Mouse (Mus musculus) lung, postnatal 0 days (tissue): Measurements from ENCODE around the gene Slc6a15. TPM values are rescaled to one million over a fixed set of nuclear protein-coding genes. Genes with fewer than 3 reads are reported as not detected.
A peak's percentile ranks its signal among the peaks of the same experiment; 100 is the strongest.

Experiments
- ATAC-seq: fragments of 200-750 bp; cut with Nextera tagmentation; 2 replicates; pipeline ENCODE4 v1.8.0; 2017; ENCODE audit warnings: moderate library complexity
- DNase-seq: peaks from one replicate; pipeline ENCODE4 v3.0.0-alpha.2; 2016; ENCODE audit warnings: low spot score
- H3K27ac ChIP-seq: fragments of 300-500 bp; sonication (generic); 2 replicates; pipeline ENCODE4 v1.5.1; 2014; ENCODE audit warnings: antibody characterized with exemption, mild to moderate bottlenecking, low read length, mixed read lengths
- H3K27me3 ChIP-seq: fragments of 300-500 bp; sonication (generic); replicated peaks from 2 replicates; pipeline ENCODE4 v1.6.1; 2014; ENCODE audit warnings: low read length, mixed read lengths; ENCODE audit not compliant: insufficient read depth
- H3K36me3 ChIP-seq: fragments of 300-500 bp; sonication (generic); 2 replicates; pipeline ENCODE4 v1.6.1; 2014; ENCODE audit warnings: low read length, mixed read lengths; ENCODE audit not compliant: insufficient read depth
- H3K4me1 ChIP-seq: fragments of 300-500 bp; sonication (generic); 2 replicates; pipeline ENCODE4 v1.6.1; 2014; ENCODE audit warnings: antibody characterized with exemption, low read depth, low read length, mixed read lengths; ENCODE audit not compliant: insufficient read depth
- H3K4me2 ChIP-seq: fragments of 300-500 bp; sonication (generic); replicated peaks from 2 replicates; pipeline ENCODE4 v1.6.1; 2014; ENCODE audit warnings: low read depth, mild to moderate bottlenecking, low read length, moderate library complexity, mixed read lengths
- H3K4me3 ChIP-seq: fragments of 300-500 bp; sonication (generic); 2 replicates; pipeline ENCODE4 v1.5.1; 2014; ENCODE audit warnings: low read depth, low read length
- H3K9ac ChIP-seq: fragments of 300-500 bp; sonication (generic); replicated peaks from 2 replicates; pipeline ENCODE4 v1.6.1; 2014; ENCODE audit warnings: low read depth, mild to moderate bottlenecking
- H3K9me3 ChIP-seq: fragments of 300-500 bp; sonication (generic); 2 replicates; pipeline ENCODE4 v1.6.1; 2016; ENCODE audit warnings: low read length, mixed read lengths
- CTCF ChIP-seq: IDR thresholded peaks from 2 replicates; pipeline ENCODE4 v1.5.1; 2016; ENCODE audit warnings: antibody characterized with exemption, mild to moderate bottlenecking
- EP300 ChIP-seq: IDR thresholded peaks from 2 replicates; pipeline ENCODE4 v1.6.1; 2016; ENCODE audit warnings: antibody characterized with exemption, mild to moderate bottlenecking, control low read depth
- WGBS: fragments of 180-500 bp; shearing (Covaris S2); extraction: QIAGEN DNeasy Blood & Tissue Kit; methylation state at CpG from one replicate; pipeline ENCODE4 v1.1.7; 2014; 5-methylcytosine and 5-hydroxymethylcytosine counted together
- polyA plus RNA-seq: library from polyadenylated mRNA; unstranded; fragments of >200 nt; fragmentation: Nextera tagmentation; extraction: Ambion mirVana; gene quantifications from 2 replicates; pipeline ENCODE4 v1.2.1, GENCODE M21; 2015

The Slc6a15 gene
- polyA plus RNA-seq, 1 experiment from 2014 or later = 0.43 TPM

DNA sequence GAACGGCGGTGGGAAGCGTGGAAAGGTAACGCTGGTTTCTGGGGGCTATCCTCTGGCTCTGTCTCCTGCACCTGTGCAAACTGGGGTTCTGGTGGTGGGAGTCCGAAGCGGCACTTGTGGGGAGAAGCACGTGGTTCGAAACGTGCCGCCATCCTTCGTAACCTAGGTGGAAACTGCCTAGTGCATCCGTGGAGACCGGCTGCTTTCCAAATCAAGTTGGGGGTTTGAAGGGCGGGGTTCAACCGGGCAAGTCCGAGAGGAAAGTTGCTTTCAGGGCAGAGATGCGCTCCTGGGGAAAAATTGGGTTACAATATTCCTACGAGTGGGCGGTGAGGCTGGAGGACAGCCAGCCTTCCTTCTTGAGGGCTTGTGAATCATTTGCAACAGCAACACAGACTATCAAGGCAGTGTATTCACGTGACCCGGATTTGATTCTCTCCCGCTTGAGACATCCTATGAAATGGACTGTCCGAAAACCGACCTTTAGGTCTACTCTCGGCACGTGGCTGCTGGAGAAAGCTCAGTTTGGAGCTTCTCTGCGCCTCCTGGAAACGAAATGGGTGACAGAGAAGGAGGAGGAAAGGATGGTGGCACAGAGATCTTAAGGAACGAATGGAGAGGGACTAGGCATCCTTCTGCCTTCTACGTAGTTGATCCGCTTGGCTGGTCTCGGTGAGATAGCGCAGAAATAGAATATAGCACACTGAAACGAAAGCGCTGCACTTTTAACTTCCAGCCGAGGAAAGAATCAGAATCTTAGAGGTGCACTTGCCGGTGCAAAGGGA, 905 bp downstream of the Slc6a15 start:
- TF ChIP-seq EP300 (no peak), CTCF (no peak)
- H3K4me1 ChIP-seq = peaks cover 10% of the 10 kb centered on the region; the same call in 1 of the 2 replicates
- H3K4me2 ChIP-seq = peak overlapping the region; percentile 83
- peak overlapping the region; percentile 51 for H3K4me3 ChIP-seq
- H3K27me3 ChIP-seq = no peaks in the 10 kb centered on the region
- under 1% methylated on average over 37 of the region's 37 CpGs for WGBS
- no peaks in the 10 kb centered on the region for H3K36me3 ChIP-seq
- ATAC-seq = peak; percentile 25
- H3K9me3 ChIP-seq = no peaks in the 10 kb centered on the region
- DNase-seq = peak; percentile 9
- H3K9ac ChIP-seq = no peak overlapping the region; the same call in 1 of the 2 replicates
- H3K27ac ChIP-seq = no peak overlapping the region

DNA sequence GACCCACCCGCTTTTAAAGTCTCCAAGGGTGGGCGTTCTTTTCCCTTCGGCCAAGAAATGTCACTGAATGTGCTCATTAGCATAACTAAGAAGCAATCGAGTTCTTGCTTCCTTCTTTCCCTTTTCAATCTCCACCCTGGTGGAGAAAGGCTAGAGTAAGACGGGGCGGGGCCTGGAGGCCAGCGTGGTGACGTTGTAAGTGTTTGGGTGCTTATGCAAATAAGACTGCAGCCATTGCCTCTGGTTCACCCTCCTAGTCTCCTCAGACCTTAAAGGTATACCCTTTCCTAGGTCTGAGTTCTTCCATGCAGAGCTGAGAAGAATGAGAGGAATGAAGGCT, 1.5 kb downstream of the Slc6a15 start:
- Histone ChIP-seq H3K27ac (no peak overlapping the region), H3K4me3 (peak overlapping the region; percentile 51), H3K9me3 (no peaks in the 10 kb centered on the region), H3K9ac (no peak overlapping the region; the same call in 1 of the 2 replicates), H3K4me1 (peaks cover 10% of the 10 kb centered on the region; the same call in 1 of the 2 replicates), H3K27me3 (no peaks in the 10 kb centered on the region), H3K4me2 (peak overlapping the region; percentile 83), H3K36me3 (no peaks in the 10 kb centered on the region)
- WGBS = 0% methylated on average over 8 of the region's 8 CpGs
- DNase-seq (peak; percentile 89), ATAC-seq (peak; percentile 93)
- TF ChIP-seq EP300 (no peak), CTCF (peak; percentile 27)

- Histone ChIP-seq H3K9ac (no peak overlapping the region), H3K27me3 (no peaks in the 10 kb centered on the region), H3K4me1 (no peaks in the 10 kb centered on the region), H3K27ac (no peak overlapping the region), H3K9me3 (no peaks in the 10 kb centered on the region), H3K4me2 (no peak overlapping the region), H3K4me3 (no peak overlapping the region), H3K36me3 (no peaks in the 10 kb centered on the region)
- no peak for ATAC-seq
- peak; percentile 40 for DNase-seq
- TF ChIP-seq EP300 = no peak
- peak; percentile 73 for TF ChIP-seq CTCF
- 17% methylated on average over 4 of the region's 4 CpGs for WGBS
Observed at GRCm38 (mm10) chr10:103402171-103402570, 34.6 kb downstream of the Slc6a15 start.

- Histone ChIP-seq H3K27ac (no peak overlapping the region), H3K36me3 (no peaks in the 10 kb centered on the region), H3K27me3 (no peaks in the 10 kb centered on the region), H3K4me1 (no peaks in the 10 kb centered on the region), H3K9ac (no peak overlapping the region), H3K4me2 (no peak overlapping the region), H3K9me3 (no peaks in the 10 kb centered on the region), H3K4me3 (no peak overlapping the region)
- WGBS = 56% methylated on average over 1 of the region's 1 CpGs
- no peak for DNase-seq
- TF ChIP-seq CTCF (0 out of 2 replicates have a peak, but pooled peaks have one; percentile 2), EP300 (no peak)
- no peak for ATAC-seq
Observed at GRCm38 (mm10) chr10:103427717-103428116, 60.1 kb downstream of the Slc6a15 start.

- no peak overlapping the region for H3K27ac ChIP-seq
- H3K36me3 ChIP-seq = no peaks in the 10 kb centered on the region
- H3K4me1 ChIP-seq = no peaks in the 10 kb centered on the region
- no peaks in the 10 kb centered on the region for H3K9me3 ChIP-seq
- no peaks in the 10 kb centered on the region for H3K27me3 ChIP-seq
- H3K4me2 ChIP-seq = no peak overlapping the region
- ATAC-seq (no peak), DNase-seq (no peak)
- no peak overlapping the region for H3K4me3 ChIP-seq
- H3K9ac ChIP-seq = no peak overlapping the region
- WGBS = 92% methylated on average over 2 of the region's 2 CpGs
- TF ChIP-seq CTCF (no peak), EP300 (no peak)
Observed at GRCm38 (mm10) chr10:103442588-103442987, 75.0 kb downstream of the Slc6a15 start.

DNA sequence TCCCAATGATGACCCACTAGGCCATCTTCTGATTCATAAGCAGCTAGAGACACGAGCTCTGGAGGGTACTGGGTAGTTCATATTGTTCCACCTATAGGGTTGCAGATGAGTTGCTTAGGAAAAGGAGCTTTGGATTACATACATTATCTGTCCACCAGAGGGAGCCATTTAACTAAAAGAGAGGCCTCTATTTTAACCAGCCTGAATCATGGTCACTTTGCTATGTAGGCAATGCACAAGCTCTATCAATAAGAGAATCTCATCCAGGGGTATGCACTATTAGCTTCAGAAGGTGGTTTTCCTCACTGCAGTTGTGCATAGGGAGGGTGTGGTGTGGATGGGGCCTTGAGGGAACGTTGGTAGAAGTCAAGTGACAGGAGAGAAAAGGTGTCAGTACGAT, 75.5 kb downstream of the Slc6a15 start:
- Histone ChIP-seq H3K27me3 (no peaks in the 10 kb centered on the region), H3K36me3 (no peaks in the 10 kb centered on the region), H3K9me3 (no peaks in the 10 kb centered on the region), H3K4me3 (no peak overlapping the region), H3K27ac (no peak overlapping the region), H3K9ac (no peak overlapping the region), H3K4me1 (no peaks in the 10 kb centered on the region), H3K4me2 (no peak overlapping the region)
- no peak for TF ChIP-seq EP300
- TF ChIP-seq CTCF = peak; percentile 80
- DNase-seq = peak; percentile 84
- 45% methylated on average over 3 of the region's 3 CpGs for WGBS
- ATAC-seq = peak; percentile 37; the same call in 1 of the 2 replicates
